Mouse (Mus musculus): ENCODE data around the gene Tcte1.

The Tcte1 gene

GRCm38 (mm10) chr17:45548541-45549512 lies 25.6 kb downstream of the Tcte1 start:
- DNase-seq (ENCODE audit: low spot score): no peak

GRCm38 (mm10) chr17:45549617-45550181 lies 26.5 kb downstream of the Tcte1 start, which contains the start of gene Tmem151b:
TSS of gene Tmem151b (minus strand) at chr17:45549677.
- no peak for DNase-seq (ENCODE audit: low spot score)

DNA sequence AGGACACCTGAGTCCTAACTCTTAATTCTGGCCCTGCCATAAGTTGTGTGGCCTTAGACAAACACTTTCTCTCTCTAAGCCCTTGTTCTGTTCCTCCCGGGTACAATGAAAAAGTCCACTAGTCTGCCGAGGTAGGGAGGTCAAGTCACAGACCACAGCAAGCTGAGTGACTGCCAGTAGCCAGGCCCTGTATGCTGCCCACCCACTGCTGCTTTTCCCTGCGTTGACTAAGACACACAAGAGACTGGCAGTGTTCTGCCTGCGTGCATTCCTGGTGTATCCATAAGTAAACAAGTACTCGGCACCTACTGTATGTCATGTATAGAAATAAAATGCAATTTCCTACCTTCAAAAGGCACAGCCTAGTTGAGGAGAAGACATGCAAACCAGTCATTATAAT lies 27.0 kb downstream of the Tcte1 start:
- no peak for DNase-seq (ENCODE audit: low spot score)

DNA sequence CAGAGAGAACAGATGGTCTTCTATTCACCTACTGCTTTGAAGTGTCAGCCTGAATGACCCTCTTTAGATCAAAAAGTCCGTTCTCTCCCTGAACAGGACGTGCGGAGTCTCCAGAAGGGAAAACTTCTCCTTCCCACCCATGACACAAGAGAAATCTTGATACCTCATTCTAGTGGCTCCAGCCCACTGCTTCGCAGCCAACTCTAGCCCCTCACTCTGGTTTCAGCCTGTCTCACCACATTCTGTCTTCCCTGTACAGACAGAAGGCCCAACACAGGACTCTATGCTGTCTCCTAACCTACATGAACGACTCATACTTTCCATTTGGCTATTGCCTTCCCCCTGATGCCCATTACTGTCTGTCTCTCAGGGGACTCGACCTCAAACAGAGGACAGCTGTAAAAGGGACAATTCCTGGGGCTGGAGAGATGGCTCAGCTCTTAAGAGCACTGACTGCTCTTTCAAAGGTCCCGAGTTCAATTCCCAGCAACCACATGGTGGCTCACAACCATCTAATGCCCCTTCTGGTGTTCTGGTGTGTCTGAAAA lies 28.1 kb downstream of the Tcte1 start:
- no peak for DNase-seq (ENCODE audit: low spot score)

DNA sequence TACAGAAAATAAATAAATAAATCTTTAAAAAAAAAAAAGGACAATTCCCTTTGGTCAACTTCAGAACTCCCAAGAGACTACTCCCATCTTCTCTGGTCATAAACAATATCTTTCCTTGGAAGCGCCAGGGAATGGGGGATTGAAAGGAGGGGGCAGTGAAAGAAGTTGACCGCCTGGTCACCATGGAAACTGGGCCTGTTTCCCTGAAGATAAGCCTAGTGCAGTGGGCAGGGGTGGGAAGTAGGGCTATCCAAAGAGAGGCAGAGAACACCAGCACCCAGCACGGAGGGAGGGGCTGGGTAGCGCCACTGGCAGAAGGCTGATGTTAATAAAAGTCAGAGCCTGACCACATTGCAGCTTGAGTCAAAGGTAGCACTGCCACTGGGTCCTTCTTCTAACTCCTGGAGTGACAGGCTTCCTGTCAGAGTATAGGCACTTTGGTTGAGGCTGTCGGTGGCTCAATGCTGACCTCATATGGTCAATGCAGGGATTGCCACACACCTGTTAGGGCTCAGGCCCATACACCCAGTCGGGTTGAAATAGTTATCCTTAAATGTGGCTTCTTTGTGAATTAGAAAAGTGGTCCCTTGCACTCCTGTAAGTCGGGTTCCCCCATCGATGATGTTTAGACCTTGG lies 28.7 kb downstream of the Tcte1 start:
- no peak for DNase-seq (ENCODE audit: low spot score)

GRCm38 (mm10) chr17:45553065-45553464 lies 29.8 kb downstream of the Tcte1 start:
- DNase-seq (ENCODE audit: low spot score): no peak

- no peak for DNase-seq (ENCODE audit: low spot score)
These were observed 31.2 kb downstream of the Tcte1 start for GRCm38 (mm10) chr17:45554420-45554819.

- peak; percentile 92 for DNase-seq (ENCODE audit: low spot score)
These were observed 32.3 kb downstream of the Tcte1 start, which contains the start of gene Nfkbie for GRCm38 (mm10) chr17:45555452-45556106. TSS of gene Nfkbie (plus strand) at chr17:45555703.

DNA sequence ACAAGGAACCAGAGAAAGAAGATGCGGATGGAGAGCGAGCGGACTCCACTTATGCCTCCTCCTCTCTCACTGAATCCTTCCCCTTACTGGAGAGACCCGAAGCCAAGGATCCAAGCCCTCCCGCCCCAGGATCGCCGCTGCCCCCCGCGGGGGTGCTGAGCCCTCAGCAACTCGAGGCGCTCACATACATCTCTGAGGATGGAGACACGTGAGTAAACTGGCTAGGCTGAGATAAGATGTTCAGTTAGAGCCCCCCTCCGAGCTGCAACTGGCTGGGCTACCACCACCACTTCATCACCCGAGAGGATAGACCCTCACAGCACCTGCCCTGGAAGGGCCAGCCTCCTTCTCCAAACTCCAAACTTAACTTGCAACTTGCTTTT lies 32.9 kb downstream of the Tcte1 start:
- no peak for DNase-seq (ENCODE audit: low spot score)

- DNase-seq (ENCODE audit: low spot score): no peak
These were observed 33.4 kb downstream of the Tcte1 start for GRCm38 (mm10) chr17:45556514-45557245.

- DNase-seq (ENCODE audit: low spot score): no peak
These were observed 34.1 kb downstream of the Tcte1 start for GRCm38 (mm10) chr17:45557246-45557824.

- no peak for DNase-seq (ENCODE audit: low spot score)
These were observed 35.0 kb downstream of the Tcte1 start for GRCm38 (mm10) chr17:45557998-45558862.

GRCm38 (mm10) chr17:45559732-45560525 lies 36.7 kb downstream of the Tcte1 start:
- DNase-seq (ENCODE audit: low spot score): no peak

DNA sequence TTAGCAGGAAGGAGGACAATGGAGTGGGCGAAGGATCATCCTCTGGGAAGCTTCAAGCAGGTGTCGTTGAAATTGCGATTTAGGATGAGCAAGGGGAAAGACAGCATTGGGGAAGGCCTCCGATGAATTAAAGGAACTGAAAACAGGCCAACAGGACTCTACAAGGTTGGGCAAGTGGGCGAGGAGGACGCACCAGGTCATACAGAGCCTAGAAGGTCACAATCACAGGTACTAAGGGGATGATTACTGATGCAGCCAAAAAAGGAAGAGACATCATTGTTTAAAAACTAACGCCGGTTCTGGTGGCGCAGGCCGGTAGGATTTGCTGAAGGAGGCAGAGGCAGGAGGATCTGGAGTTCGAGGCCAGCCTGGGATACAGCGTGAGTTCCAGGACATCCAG lies 40.0 kb downstream of the Tcte1 start:
- DNase-seq (ENCODE audit: low spot score): no peak

DNA sequence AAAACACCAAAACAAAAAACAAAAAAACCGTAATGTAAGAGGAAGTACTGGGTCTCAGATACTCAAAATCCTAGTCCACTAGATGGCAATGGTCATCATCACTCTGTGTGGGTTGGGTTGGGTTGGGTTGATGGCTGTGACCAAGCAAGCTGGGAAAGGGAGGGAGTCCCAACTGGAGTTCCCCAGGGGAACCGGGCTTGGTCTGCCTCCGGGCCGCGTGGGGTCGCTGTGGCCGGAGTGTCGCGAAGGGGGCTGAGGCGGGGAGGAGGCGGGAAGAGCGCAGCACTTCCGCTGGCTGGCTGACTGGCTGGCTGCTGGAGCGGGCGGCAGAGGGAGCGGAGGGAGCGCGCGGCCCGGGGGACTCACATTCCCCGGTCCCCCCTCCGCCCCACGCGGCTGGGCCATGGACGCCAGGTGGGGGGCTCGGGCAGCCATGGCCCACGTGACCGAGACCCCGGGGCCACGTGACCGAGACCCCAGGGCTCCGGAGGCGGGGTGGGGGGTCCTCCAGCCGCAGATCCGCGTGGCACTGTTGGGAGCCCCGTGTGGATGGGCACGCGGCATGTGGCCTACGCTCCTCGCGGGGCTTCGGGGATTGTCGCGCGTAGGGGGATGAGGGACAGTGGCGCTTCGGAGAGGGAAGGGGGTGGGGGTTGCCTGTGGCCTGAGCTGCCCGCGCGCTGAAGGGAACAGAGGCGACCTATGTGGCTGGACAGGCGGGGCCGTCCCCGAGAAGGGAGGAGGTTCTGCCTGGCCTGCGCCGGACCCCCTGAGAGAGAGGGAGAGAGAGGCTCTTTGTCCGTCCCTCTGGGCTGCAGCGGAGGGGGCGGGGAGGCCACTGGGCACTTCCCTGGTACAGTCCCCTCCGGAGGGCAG lies 40.7 kb downstream of the Tcte1 start, which contains the start of gene Slc35b2:
Gene Slc35b2 (plus strand): TSS at position 220 of the 876 bp plus-strand sequence.
- DNase-seq (ENCODE audit: low spot score): peak; percentile 91

GRCm38 (mm10) chr17:45564531-45565084 lies 41.4 kb downstream of the Tcte1 start:
- DNase-seq (ENCODE audit: low spot score): no peak

GRCm38 (mm10) chr17:45565103-45565502 lies 41.9 kb downstream of the Tcte1 start:
- no peak for DNase-seq (ENCODE audit: low spot score)

- no peak for DNase-seq (ENCODE audit: low spot score)
These were observed 42.8 kb downstream of the Tcte1 start for GRCm38 (mm10) chr17:45566031-45566359.
